Mouse (Mus musculus) midbrain, embryonic 16.5 days (tissue): ENCODE measurements around the gene Lrrc23. TPM values are rescaled to one million over a fixed set of nuclear protein-coding genes. Genes with fewer than 3 reads are reported as not detected.

Experiments
- ATAC-seq: fragments of 200-750 bp; cut with Nextera tagmentation; 2 replicates; pipeline ENCODE4 v1.8.0; 2017; ENCODE audit warnings: moderate TSS enrichment
- H3K27ac ChIP-seq: fragments of 300-500 bp; sonication (generic); 2 replicates; pipeline ENCODE4 v1.5.1; 2014; ENCODE audit warnings: mild to moderate bottlenecking, low read length, mixed read lengths
- H3K27me3 ChIP-seq: fragments of 300-500 bp; sonication (generic); 2 replicates; pipeline ENCODE4 v1.6.1; 2014; ENCODE audit warnings: low read depth, low read length, mixed read lengths; ENCODE audit not compliant: control insufficient read depth, insufficient read depth
- H3K36me3 ChIP-seq: fragments of 300-500 bp; sonication (generic); 2 replicates; pipeline ENCODE4 v1.6.1; 2014; ENCODE audit warnings: mild to moderate bottlenecking, low read length, moderate library complexity, mixed read lengths; ENCODE audit not compliant: control insufficient read depth, insufficient read depth
- H3K4me1 ChIP-seq: fragments of 300-500 bp; sonication (generic); 2 replicates; pipeline ENCODE4 v1.6.1; 2014; ENCODE audit warnings: mild to moderate bottlenecking, low read length, mixed read lengths; ENCODE audit not compliant: control insufficient read depth, insufficient read depth
- H3K4me2 ChIP-seq: fragments of 300-500 bp; sonication (generic); 2 replicates; pipeline ENCODE4 v1.6.1; 2014; ENCODE audit warnings: mild to moderate bottlenecking, low read length, mixed read lengths
- H3K4me3 ChIP-seq: fragments of 300-500 bp; sonication (generic); 2 replicates; pipeline ENCODE4 v1.5.1; 2014; ENCODE audit warnings: low read depth, mild to moderate bottlenecking, low read length, moderate library complexity, mixed read lengths
- H3K9ac ChIP-seq: fragments of 300-500 bp; sonication (generic); 2 replicates; pipeline ENCODE4 v1.6.1; 2014; ENCODE audit warnings: low read depth, low read length, mixed read lengths
- H3K9me3 ChIP-seq: fragments of 300-500 bp; sonication (generic); replicated peaks from 2 replicates; pipeline ENCODE4 v1.6.1; 2014; ENCODE audit warnings: mild to moderate bottlenecking, low read length, mixed read lengths; ENCODE audit not compliant: control insufficient read depth, poor library complexity, severe bottlenecking
- WGBS: fragments of 180-500 bp; shearing (Covaris S2); extraction: QIAGEN DNeasy Blood & Tissue Kit; methylation state at CpG from one replicate; pipeline ENCODE4 v1.1.7; 2014; 5-methylcytosine and 5-hydroxymethylcytosine counted together
- polyA plus RNA-seq: library from polyadenylated mRNA; unstranded; fragments of >200 nt; fragmentation: Nextera tagmentation; extraction: Ambion mirVana; gene quantifications from 2 replicates; pipeline ENCODE4 v1.2.1, GENCODE M21; 2015

Lrrc23 gene
- polyA plus RNA-seq, 1 experiment from 2014 or later = 5.7 TPM

DNA sequence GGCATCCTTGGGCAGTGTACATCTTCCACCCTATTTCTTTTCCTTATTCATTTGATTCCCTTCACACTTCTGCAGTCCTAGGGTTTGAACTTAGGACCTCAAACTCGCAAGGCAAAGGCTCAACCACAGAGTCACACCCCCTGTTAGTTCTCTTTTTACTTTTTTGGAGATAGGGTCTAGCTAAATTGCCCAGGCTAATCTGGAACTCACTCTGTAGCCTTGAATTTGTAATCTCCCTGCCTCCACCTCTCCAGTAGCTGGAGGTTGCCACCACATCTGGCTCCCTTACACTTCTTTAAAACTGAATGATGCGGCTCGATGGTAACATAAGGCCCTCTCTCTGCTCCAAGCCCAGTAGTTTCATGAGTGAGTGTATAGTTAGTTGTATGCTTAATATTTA, 45.1 kb downstream of the Lrrc23 start:
- H3K27me3 ChIP-seq = no peaks in the 10 kb centered on the region
- H3K4me2 ChIP-seq = no peak overlapping the region
- H3K9ac ChIP-seq = no peak overlapping the region
- H3K4me3 ChIP-seq = no peak overlapping the region
- WGBS = 88% methylated on average over 3 of the region's 3 CpGs
- H3K36me3 ChIP-seq = no peaks in the 10 kb centered on the region
- ATAC-seq = no peak
- peaks cover 10% of the 10 kb centered on the region for H3K4me1 ChIP-seq
- no peak overlapping the region for H3K27ac ChIP-seq
- no peaks in the 10 kb centered on the region for H3K9me3 ChIP-seq

DNA sequence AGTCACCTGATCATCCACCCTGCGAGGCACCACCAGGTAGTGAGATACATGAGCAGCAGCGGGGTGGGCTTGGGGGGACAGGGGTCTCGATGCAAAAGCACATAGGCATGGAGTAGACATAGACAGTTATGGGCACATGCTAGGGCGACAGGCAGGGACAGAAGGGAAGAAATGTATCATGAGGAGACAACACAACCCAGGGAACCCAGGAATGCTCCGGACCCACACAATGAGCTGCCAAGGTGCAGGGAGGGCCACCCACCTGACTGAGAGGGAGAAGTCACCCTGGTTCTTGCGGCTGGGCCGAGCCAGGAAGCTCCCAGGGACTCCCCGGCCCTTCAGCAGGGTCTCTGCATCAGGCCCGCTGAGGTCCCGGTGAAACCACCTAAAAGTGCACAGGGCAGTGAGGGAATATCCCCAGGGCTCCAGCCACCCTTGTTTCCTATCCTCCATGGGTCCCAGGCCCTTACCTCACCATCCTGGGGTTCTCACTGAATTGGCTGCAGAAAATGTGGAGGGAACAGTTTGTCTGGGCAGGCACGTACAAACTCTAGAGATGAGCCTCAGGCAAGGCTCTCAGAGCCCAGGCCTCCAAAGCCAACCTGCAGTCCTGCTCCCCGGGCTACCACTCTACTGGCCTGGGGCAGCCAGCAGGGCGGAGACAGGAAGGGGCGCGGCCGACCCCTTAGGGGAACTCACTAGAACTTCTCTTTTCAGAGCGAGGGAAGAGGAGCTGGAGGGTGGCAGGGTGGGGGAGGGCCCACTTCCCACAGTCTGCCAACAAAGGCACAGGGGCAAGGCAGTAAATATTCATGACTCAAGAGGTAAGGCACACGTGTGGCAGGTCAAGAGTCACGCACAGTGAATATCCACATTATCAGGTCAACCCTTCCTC, 46.8 kb downstream of the Lrrc23 start:
- Histone ChIP-seq H3K4me1 (no peaks in the 10 kb centered on the region), H3K36me3 (no peaks in the 10 kb centered on the region), H3K27ac (no peak overlapping the region), H3K27me3 (no peaks in the 10 kb centered on the region), H3K9ac (no peak overlapping the region), H3K4me3 (no peak overlapping the region), H3K9me3 (no peaks in the 10 kb centered on the region), H3K4me2 (no peak overlapping the region)
- no peak for ATAC-seq
- WGBS = 59% methylated on average over 18 of the region's 19 CpGs

DNA sequence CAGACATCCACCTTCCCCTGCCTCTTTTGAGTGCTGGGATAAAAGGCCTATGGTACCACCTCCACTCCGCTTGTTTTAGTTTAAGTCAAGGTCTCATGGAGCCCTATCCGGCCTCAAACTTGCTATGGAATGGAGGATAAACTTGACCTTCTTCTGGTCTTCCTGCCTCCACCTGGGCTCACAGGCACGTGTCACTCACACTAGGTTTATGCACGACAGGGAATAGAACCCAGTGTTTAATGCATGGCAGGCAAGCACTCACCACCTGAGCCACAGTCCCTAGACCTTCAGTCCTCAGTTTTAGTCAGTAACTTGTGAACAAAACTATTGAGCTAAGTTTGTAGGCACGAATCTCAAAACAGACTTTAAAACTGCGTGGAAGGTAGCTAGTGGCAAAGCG, 48.5 kb downstream of the Lrrc23 start:
- Histone ChIP-seq H3K27ac (no peak overlapping the region), H3K9me3 (no peaks in the 10 kb centered on the region), H3K4me1 (no peaks in the 10 kb centered on the region), H3K4me2 (no peak overlapping the region), H3K36me3 (no peaks in the 10 kb centered on the region), H3K27me3 (no peaks in the 10 kb centered on the region), H3K4me3 (no peak overlapping the region), H3K9ac (no peak overlapping the region)
- 87% methylated on average over 7 of the region's 7 CpGs for WGBS
- no peak for ATAC-seq

DNA sequence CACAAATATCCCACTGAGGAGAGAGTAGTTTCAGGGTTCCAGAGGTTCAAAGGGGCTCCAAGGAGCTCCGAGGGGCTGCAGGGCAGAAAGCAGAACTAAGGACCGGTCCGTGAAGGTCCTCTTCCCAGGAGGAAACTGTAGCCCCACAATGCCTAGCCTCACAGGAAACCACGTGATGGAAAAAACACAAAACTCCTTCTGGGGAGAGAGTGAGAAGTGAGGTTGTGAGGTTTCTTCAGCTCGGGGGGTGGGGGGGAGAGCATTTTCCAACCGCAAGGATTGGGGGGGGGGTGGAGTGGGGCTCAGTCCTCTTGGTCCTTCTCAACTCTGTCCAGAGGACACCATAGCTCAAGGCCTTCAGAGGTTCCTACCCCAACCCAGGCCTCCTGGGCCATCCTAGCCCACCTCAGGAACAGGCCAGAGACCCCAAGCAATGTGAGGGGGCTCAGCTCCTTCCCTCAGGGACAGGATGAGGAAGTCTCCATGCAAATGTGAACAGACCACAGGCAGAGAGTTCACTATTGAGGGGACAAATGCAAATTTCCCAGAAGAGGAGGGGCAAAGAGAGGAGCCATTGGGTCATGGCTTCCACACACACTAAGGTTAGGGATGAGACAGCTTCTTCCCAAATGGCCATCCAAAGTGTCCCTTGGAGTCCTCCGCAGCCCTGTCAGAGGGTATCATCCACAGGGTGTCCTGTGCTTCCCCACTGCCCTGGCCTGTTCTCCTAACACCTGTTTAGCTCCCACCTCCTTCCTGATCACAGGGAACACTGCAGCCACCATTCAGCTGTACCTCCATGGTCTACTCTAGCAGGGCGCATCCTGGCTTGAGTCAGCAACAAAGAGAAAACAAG, 49.4 kb downstream of the Lrrc23 start:
- no peaks in the 10 kb centered on the region for H3K27me3 ChIP-seq
- no peaks in the 10 kb centered on the region for H3K9me3 ChIP-seq
- no peak overlapping the region for H3K4me3 ChIP-seq
- 89% methylated on average over 8 of the region's 8 CpGs for WGBS
- no peak overlapping the region for H3K9ac ChIP-seq
- ATAC-seq = no peak
- H3K4me2 ChIP-seq = no peak overlapping the region
- no peaks in the 10 kb centered on the region for H3K4me1 ChIP-seq
- no peak overlapping the region for H3K27ac ChIP-seq
- no peaks in the 10 kb centered on the region for H3K36me3 ChIP-seq

DNA sequence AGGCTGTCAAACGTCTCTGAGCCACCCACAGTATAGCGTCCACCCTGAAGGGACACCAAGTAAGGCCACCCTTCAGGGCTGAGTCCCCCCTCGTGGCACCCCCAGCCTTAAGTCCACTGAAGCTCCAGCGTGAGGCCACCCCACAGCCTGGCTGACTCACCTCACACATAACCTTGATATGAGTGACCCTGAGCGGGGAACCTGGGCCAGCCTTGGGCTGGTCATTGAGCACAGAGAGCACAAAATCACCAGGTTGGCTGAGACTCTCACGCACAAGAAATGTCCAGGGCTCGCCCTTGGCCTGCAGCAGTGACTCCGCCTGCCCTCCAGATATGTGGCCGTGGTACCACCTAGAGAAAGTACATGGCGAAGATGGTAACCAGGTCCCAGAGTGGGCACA, 50.9 kb downstream of the Lrrc23 start:
- Histone ChIP-seq H3K36me3 (no peaks in the 10 kb centered on the region), H3K4me3 (no peak overlapping the region), H3K4me1 (no peaks in the 10 kb centered on the region), H3K9me3 (no peaks in the 10 kb centered on the region), H3K4me2 (no peak overlapping the region), H3K9ac (no peak overlapping the region), H3K27me3 (no peaks in the 10 kb centered on the region), H3K27ac (no peak overlapping the region)
- ATAC-seq = no peak
- WGBS = 89% methylated on average over 10 of the region's 10 CpGs

DNA sequence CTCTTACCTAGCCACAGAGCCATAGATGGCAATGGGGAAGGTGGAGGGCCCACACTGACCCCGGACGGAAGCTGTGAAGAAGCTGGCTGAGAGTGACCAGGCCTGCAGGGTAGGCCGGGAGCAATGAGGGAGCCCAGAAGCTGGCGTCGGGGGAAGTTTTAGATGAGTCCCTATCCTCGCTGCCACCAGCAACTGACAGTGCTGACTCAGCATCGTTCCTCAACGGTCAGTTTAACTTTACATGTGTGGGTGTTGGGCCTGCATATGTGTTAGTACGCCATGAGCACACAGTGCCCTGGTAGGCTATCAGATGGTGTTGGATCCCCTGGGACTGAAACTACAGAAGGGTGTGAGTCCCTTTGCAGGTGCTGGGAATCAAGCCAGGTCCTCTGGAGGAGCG, 55.1 kb downstream of the Lrrc23 start:
- H3K4me1 ChIP-seq = no peaks in the 10 kb centered on the region
- no peak for ATAC-seq
- 89% methylated on average over 10 of the region's 10 CpGs for WGBS
- no peak overlapping the region for H3K4me2 ChIP-seq
- no peak overlapping the region for H3K4me3 ChIP-seq
- H3K27ac ChIP-seq = no peak overlapping the region
- no peak overlapping the region for H3K9ac ChIP-seq
- no peaks in the 10 kb centered on the region for H3K27me3 ChIP-seq
- no peaks in the 10 kb centered on the region for H3K36me3 ChIP-seq
- no peaks in the 10 kb centered on the region for H3K9me3 ChIP-seq

DNA sequence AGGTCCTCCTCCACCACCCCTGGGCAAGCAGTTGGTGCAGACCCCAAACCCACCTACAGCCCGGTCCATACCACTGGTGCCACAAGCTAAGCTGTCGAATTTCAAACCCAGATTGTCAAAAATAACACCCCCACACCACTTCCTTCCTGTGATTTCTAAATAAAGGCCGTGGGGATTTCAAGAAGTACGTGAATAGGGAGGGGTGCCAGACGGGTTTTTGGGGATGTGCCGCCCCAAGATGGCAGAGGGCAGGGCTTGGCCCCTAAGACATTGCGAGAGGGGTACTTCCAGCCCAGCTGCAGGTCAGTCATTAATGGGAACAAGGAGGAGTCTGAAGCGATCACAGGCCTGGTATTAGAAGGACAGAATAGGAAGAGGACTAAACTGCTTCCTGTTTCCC, 56.0 kb downstream of the Lrrc23 start:
- Histone ChIP-seq H3K4me2 (no peak overlapping the region), H3K4me1 (no peaks in the 10 kb centered on the region), H3K9me3 (no peaks in the 10 kb centered on the region), H3K9ac (no peak overlapping the region), H3K4me3 (no peak overlapping the region), H3K27ac (no peak overlapping the region), H3K27me3 (no peaks in the 10 kb centered on the region), H3K36me3 (no peaks in the 10 kb centered on the region)
- 88% methylated on average over 8 of the region's 8 CpGs for WGBS
- ATAC-seq = no peak

DNA sequence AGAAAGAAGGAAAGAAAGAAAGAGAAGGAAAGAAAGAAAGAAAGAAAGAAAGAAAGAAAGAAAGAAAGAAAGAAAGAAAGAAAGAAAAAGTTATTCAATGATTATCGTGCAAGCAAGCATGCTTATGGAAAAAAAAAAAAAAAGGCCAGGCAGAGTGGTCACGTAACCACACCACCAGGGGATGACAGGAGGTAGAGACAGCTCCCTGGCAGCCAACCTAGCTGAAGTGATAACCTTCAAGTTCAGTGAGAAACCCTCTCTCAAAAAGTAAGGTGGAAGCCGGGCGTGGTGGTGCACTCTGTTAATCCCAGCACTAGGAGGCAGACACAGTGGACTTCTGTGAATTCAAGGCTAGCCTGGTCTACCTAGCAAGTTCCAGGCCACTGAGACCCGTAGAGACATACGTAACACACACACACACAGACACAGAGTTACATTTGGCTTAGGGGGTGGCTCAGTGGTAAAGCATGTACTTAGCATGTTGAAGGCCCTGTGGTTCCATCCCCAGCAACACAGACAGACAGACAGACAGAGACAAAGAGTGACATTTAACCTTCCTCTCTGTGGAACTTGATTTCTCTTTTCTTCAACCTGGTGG, 56.6 kb downstream of the Lrrc23 start:
- WGBS = 82% methylated on average over 6 of the region's 6 CpGs
- Histone ChIP-seq H3K9ac (no peak overlapping the region), H3K27ac (no peak overlapping the region), H3K9me3 (no peaks in the 10 kb centered on the region), H3K27me3 (no peaks in the 10 kb centered on the region), H3K4me3 (no peak overlapping the region), H3K36me3 (no peaks in the 10 kb centered on the region), H3K4me2 (no peak overlapping the region), H3K4me1 (no peaks in the 10 kb centered on the region)
- no peak for ATAC-seq

DNA sequence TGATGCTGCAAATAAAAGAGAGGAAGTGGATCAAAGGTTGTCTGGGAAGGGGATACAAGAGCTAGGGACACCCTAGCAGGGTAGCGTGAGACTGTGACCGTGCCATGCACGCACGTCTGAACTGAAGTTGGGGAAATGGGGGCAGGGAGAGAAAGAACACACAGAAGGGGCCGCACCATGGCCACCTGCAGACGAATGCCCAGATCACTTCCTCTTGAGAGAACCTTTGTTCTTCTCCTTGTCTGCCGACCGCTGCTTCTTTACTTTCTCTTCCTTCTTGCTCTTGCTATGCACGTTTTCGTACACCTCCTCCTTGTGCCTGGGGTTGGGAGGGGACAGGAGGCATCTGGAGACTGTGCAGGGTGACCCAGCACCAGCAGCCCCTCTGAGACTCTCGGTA, 58.6 kb downstream of the Lrrc23 start:
- Histone ChIP-seq H3K27me3 (no peaks in the 10 kb centered on the region), H3K9me3 (no peaks in the 10 kb centered on the region)

More for the DNA sequence above, 58.6 kb downstream of the Lrrc23 start:
- Histone ChIP-seq H3K27ac (no peak overlapping the region), H3K4me2 (no peak overlapping the region), H3K36me3 (peaks cover 15% of the 10 kb centered on the region), H3K4me1 (no peaks in the 10 kb centered on the region), H3K4me3 (no peak overlapping the region), H3K9ac (no peak overlapping the region)
- 56% methylated on average over 11 of the region's 11 CpGs for WGBS
- ATAC-seq = no peak
